ENCODE assay signal across 22 mouse cellular contexts in genomic region chr7:29404126-29404525, GRCm38 (mm10).
"Had no signal": no experiment of that assay in that cellular context is flagged by ENCODE, and none has a peak within 500 bp of the region (broad histone marks: within the 10 kb centered on the region; RNA-seq: fewer than 3 reads in every experiment).

No protein-coding gene starts in this region.

- H3K4me3 ChIP-seq: gastrocnemius, adult 2 months; heart, embryonic 10.5 days; heart, embryonic 12.5 days; hindbrain, embryonic 10.5 days; hindbrain, embryonic 12.5 days; intestine, embryonic 15.5 days; limb, embryonic 10.5 days; limb, embryonic 12.5 days; liver, embryonic 13.5 days; liver, embryonic 15.5 days had no signal

- DNase-seq: gastrocnemius, adult 2 months; gastrocnemius, postnatal 10 days; gastrocnemius, postnatal 25 days; heart, adult 18-20 months; heart, postnatal 10 days; heart, postnatal 4 days; kidney, adult 18-20 months; kidney, adult 8-10 months; kidney, postnatal 10 days; kidney, postnatal 25 days; layer of hippocampus, adult 9-11 months; layer of hippocampus, postnatal 36 days; liver; liver, embryonic 13.5 days had no signal

- H3K4me1 ChIP-seq: heart, embryonic 10.5 days; heart, embryonic 12.5 days; hindbrain, embryonic 12.5 days; intestine, embryonic 15.5 days; liver, embryonic 13.5 days; liver, embryonic 15.5 days had no signal

- H3K9me3 ChIP-seq: heart, embryonic 10.5 days; hindbrain, embryonic 12.5 days; intestine, embryonic 15.5 days; limb, embryonic 10.5 days; limb, embryonic 12.5 days; liver, embryonic 13.5 days had no signal

- H3K27me3 ChIP-seq: hindbrain, embryonic 12.5 days; intestine, embryonic 15.5 days; liver, embryonic 13.5 days; liver, embryonic 15.5 days had no signal
